Mouse (Mus musculus): Measurements from ENCODE around the gene Aff3.
A peak's percentile ranks its signal among the peaks of the same experiment; 100 is the strongest.

The Aff3 gene

GRCm38 (mm10) chr1:38310076-38310475 lies 354.7 kb downstream of the Aff3 start:
- no peak for DNase-seq

- no peak for DNase-seq
Observed at GRCm38 (mm10) chr1:38309341-38309740, 355.4 kb downstream of the Aff3 start.

GRCm38 (mm10) chr1:38308705-38308996 lies 356.1 kb downstream of the Aff3 start:
- no peak for DNase-seq

- peak in 1 of 2 experiments; percentile 14 for DNase-seq
Observed at GRCm38 (mm10) chr1:38307821-38308704, 356.7 kb downstream of the Aff3 start.

GRCm38 (mm10) chr1:38307234-38307633 lies 357.5 kb downstream of the Aff3 start:
- DNase-seq = no peak

GRCm38 (mm10) chr1:38306146-38306545 lies 358.6 kb downstream of the Aff3 start:
- no peak for DNase-seq

GRCm38 (mm10) chr1:38304376-38304775 lies 360.4 kb downstream of the Aff3 start:
- DNase-seq = no peak

GRCm38 (mm10) chr1:38298291-38298690 lies 366.5 kb downstream of the Aff3 start:
- no peak for DNase-seq

GRCm38 (mm10) chr1:38294906-38295305 lies 369.8 kb downstream of the Aff3 start:
- no peak for DNase-seq

- DNase-seq = no peak
Observed at GRCm38 (mm10) chr1:38294336-38294695, 370.4 kb downstream of the Aff3 start.

- DNase-seq = no peak
Observed at GRCm38 (mm10) chr1:38293671-38294335, 371.0 kb downstream of the Aff3 start.

GRCm38 (mm10) chr1:38292851-38293250 lies 371.9 kb downstream of the Aff3 start:
- no peak for DNase-seq

GRCm38 (mm10) chr1:38291915-38292314 lies 372.8 kb downstream of the Aff3 start:
- DNase-seq = no peak

GRCm38 (mm10) chr1:38291497-38291896 lies 373.3 kb downstream of the Aff3 start:
- no peak for DNase-seq

- DNase-seq = no peak
Observed at GRCm38 (mm10) chr1:38290881-38291280, 373.9 kb downstream of the Aff3 start.

GRCm38 (mm10) chr1:38289891-38290290 lies 374.9 kb downstream of the Aff3 start:
- DNase-seq = no peak

GRCm38 (mm10) chr1:38288716-38289115 lies 376.0 kb downstream of the Aff3 start:
- DNase-seq = no peak

- DNase-seq = no peak
Observed at GRCm38 (mm10) chr1:38286551-38286950, 378.2 kb downstream of the Aff3 start.

GRCm38 (mm10) chr1:38280549-38280948 lies 384.2 kb downstream of the Aff3 start:
- no peak for DNase-seq

GRCm38 (mm10) chr1:38271312-38271711 lies 393.4 kb downstream of the Aff3 start:
- DNase-seq = no peak

GRCm38 (mm10) chr1:38268246-38269042 lies 396.3 kb downstream of the Aff3 start:
- DNase-seq = no peak

- no peak for DNase-seq
Observed at GRCm38 (mm10) chr1:38263251-38263650, 401.5 kb downstream of the Aff3 start.

GRCm38 (mm10) chr1:38262362-38263154 lies 402.2 kb downstream of the Aff3 start:
- peak in 1 of 2 experiments; percentile 14 for DNase-seq
